ENCODE assay signal across 9 mouse cellular contexts in the genomic region with DNA sequence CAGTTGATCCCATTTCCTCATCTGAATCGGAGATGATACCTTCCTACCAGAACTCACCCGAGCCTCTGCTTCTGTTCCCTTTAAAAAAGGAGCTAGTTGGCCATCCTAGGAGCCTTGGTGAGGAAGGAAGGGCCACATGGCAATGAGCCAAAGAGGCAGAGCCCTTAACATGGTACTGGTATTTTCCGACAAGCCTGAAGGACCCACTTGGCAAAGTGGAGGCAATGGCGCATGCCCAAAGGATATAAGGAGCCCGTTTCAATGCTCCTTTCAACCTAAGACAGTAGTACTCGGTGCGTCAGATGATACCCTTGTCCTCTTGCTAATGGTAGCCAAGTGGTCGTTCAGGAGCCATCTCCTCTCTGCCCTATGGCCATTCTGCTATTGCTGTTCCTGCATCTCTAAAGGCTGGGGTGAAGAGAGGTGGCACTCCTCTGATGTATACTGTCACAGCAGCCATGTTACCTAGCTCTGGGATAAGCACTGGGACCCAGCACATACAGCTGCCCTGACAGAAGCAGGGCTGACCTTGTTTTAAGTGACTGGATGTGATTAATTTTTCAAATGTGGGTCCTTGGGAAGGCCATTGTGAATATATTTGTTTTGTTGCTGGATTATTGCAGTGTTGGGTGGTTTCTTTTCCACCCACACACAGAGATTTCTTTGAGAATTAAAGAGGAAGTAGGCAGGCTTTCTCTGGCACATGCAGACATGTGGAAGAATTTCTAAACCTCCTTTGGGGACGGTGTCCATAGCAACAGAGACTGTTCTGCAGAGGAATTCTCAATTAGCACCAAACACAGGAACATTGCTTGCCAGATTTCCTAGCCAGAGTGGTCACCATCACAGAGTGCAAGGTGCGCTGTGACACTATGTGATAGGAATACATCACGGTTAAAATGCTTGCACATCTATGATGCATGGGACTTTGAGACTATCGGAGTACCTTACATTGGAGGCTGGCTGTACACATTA.
DNase-seq lines count a peak whose midpoint lies in the region; ATAC-seq and TF ChIP-seq lines count a peak whose summit lies in the region.
"Had no signal": no experiment of that assay in that cellular context is flagged by ENCODE, and none has a peak within 500 bp of the region (broad histone marks: within the 10 kb centered on the region; RNA-seq: fewer than 3 reads in every experiment).

No protein-coding gene starts in this region.

- H3K27ac ChIP-seq in limb, embryonic 12.5 days = peak overlapping the region; percentile 35; the same call in 1 of the 2 replicates
- no peak overlapping the region for H3K27ac ChIP-seq in limb, embryonic 10.5 days
- H3K27ac ChIP-seq in left cerebral cortex, adult 2 months = peak overlapping the region; percentile 89
- peak overlapping the region; percentile 88 for H3K27ac ChIP-seq in midbrain, embryonic 15.5 days
- H3K27ac ChIP-seq: embryonic facial prominence, embryonic 13.5 days had no signal

- peaks cover 37% of the 10 kb centered on the region for H3K4me1 ChIP-seq in limb, embryonic 12.5 days (replicated peaks)
- H3K4me1 ChIP-seq in limb, embryonic 10.5 days = peaks cover 17% of the 10 kb centered on the region; the same call in 1 of the 2 replicates
- peaks cover 81% of the 10 kb centered on the region for H3K4me1 ChIP-seq in midbrain, embryonic 15.5 days

- no peak overlapping the region for H3K4me3 ChIP-seq in limb, embryonic 12.5 days (replicated peaks)
- H3K4me3 ChIP-seq in limb, embryonic 10.5 days = no peak overlapping the region
- H3K4me3 ChIP-seq in left cerebral cortex, adult 2 months = no peak overlapping the region
- no peak overlapping the region for H3K4me3 ChIP-seq in midbrain, embryonic 15.5 days
- H3K4me3 ChIP-seq: embryonic facial prominence, embryonic 13.5 days had no signal

- 83% methylated on average over 12 of the region's 12 CpGs for WGBS in limb, embryonic 12.5 days
- WGBS in limb, embryonic 10.5 days = 89% methylated on average over 12 of the region's 12 CpGs
- WGBS in midbrain, embryonic 15.5 days = 49% methylated on average over 12 of the region's 12 CpGs

- no peak overlapping the region for H3K4me2 ChIP-seq in limb, embryonic 12.5 days
- H3K4me2 ChIP-seq in midbrain, embryonic 15.5 days = peak overlapping the region; percentile 9; the same call in 1 of the 2 replicates
- H3K4me2 ChIP-seq: embryonic facial prominence, embryonic 13.5 days had no signal

- H3K36me3 ChIP-seq in limb, embryonic 12.5 days = no peaks in the 10 kb centered on the region
- H3K36me3 ChIP-seq in limb, embryonic 10.5 days = no peaks in the 10 kb centered on the region
- no peaks in the 10 kb centered on the region for H3K36me3 ChIP-seq in midbrain, embryonic 15.5 days (replicated peaks)
- H3K36me3 ChIP-seq: embryonic facial prominence, embryonic 13.5 days had no signal

- DNase-seq in limb, embryonic 10.5 days (ENCODE audit: low spot score) = no peak
- DNase-seq in heart, adult 8-10 months (ENCODE audit: low spot score) = peak; percentile 64
- peak in 1 of 2 experiments; percentile 60 for DNase-seq in left cerebral cortex, adult 2 months (ENCODE audit: extremely low spot score in 1 of 2, low spot score in 2 of 2)
- no peak for DNase-seq in urinary bladder, postnatal 10 days (ENCODE audit: low spot score)
- DNase-seq in spleen, postnatal 14 days (ENCODE audit: low spot score in 2 of 2) = no peak
- DNase-seq in B cell, adult 2 months = no peak

- H3K27me3 ChIP-seq in limb, embryonic 12.5 days = no peaks in the 10 kb centered on the region
- no peaks in the 10 kb centered on the region for H3K27me3 ChIP-seq in limb, embryonic 10.5 days (ENCODE audit: low read depth, poor library complexity, severe bottlenecking)
- no peaks in the 10 kb centered on the region for H3K27me3 ChIP-seq in midbrain, embryonic 15.5 days (replicated peaks)
- H3K27me3 ChIP-seq: embryonic facial prominence, embryonic 13.5 days had no signal

- ATAC-seq in limb, embryonic 12.5 days (ENCODE audit: insufficient number of reproducible peaks, insufficient read depth, low FRiP score, low TSS enrichment, low read depth) = no peak
- peak; percentile 75 for ATAC-seq in midbrain, embryonic 15.5 days (replicated peaks)

- H3K9ac ChIP-seq in limb, embryonic 12.5 days (replicated peaks) = no peak overlapping the region
- no peak overlapping the region for H3K9ac ChIP-seq in midbrain, embryonic 15.5 days
- H3K9ac ChIP-seq: embryonic facial prominence, embryonic 13.5 days had no signal

- H3K9me3 ChIP-seq in limb, embryonic 12.5 days = no peaks in the 10 kb centered on the region
- no peaks in the 10 kb centered on the region for H3K9me3 ChIP-seq in limb, embryonic 10.5 days (replicated peaks)
- H3K9me3 ChIP-seq in midbrain, embryonic 15.5 days = no peaks in the 10 kb centered on the region
- H3K9me3 ChIP-seq: embryonic facial prominence, embryonic 13.5 days had no signal

- intact Hi-C loops in left cerebral cortex, adult 2 months (cut with DNase I) = loop anchor here (2.0 to 5.0 kb wide), 2 partner anchors 91 to 139 kb away; no protein-coding TSS in a partner anchor

- TF ChIP-seq CTCF in left cerebral cortex, adult 2 months (IDR thresholded peaks at IDR 0.05) = no peak
